Mouse (Mus musculus): ENCODE results near the gene Edem3. TPM values are rescaled to one million over a fixed set of nuclear protein-coding genes. Genes with fewer than 3 reads are reported as not detected.
"Not testable (repeated sequence)": the region's sequence is repeated elsewhere in the genome, so short reads cannot be mapped to it uniquely, and the experiment has no call there.

Gene Edem3
- polyA plus RNA-seq, 1 experiment from 2014 or later = 19.6 TPM

- Histone ChIP-seq H3K4me3 (no peak overlapping the region), H3K4me1 (no peaks in the 10 kb centered on the region), H3K9me3 (no peaks in the 10 kb centered on the region), H3K9ac (no peak overlapping the region), H3K4me2 (replicated peaks) (no peak overlapping the region), H3K36me3 (peaks cover 40% of the 10 kb centered on the region), H3K27me3 (no peaks in the 10 kb centered on the region), H3K27ac (no peak overlapping the region)
- WGBS = 26% methylated on average over 5 of the region's 5 CpGs
- ATAC-seq (ENCODE audit: low FRiP score, low read depth) = no peak
These were observed 65.3 kb downstream of the Edem3 start for GRCm38 (mm10) chr1:151820457-151820856.

GRCm38 (mm10) chr1:151825065-151825464, 69.9 kb downstream of the Edem3 start:
- Histone ChIP-seq H3K36me3 (peaks cover 6% of the 10 kb centered on the region; the same call in 1 of the 2 replicates), H3K9me3 (no peaks in the 10 kb centered on the region), H3K27me3 (no peaks in the 10 kb centered on the region), H3K4me2 (replicated peaks) (no peak overlapping the region), H3K27ac (no peak overlapping the region), H3K4me1 (no peaks in the 10 kb centered on the region), H3K9ac (no peak overlapping the region), H3K4me3 (no peak overlapping the region)
- WGBS = 84% methylated on average over 7 of the region's 7 CpGs
- no peak for ATAC-seq (ENCODE audit: low FRiP score, low read depth)

- peaks cover 14% of the 10 kb centered on the region for H3K9me3 ChIP-seq
- no peaks in the 10 kb centered on the region for H3K4me1 ChIP-seq
- H3K27ac ChIP-seq = no peak overlapping the region
- no peak overlapping the region for H3K4me3 ChIP-seq
- no peak overlapping the region for H3K4me2 ChIP-seq (replicated peaks)
- H3K36me3 ChIP-seq = 0 out of 2 replicates have a peak, but pooled peaks cover 4% of the 10 kb centered on the region
- no peak for ATAC-seq (ENCODE audit: low FRiP score, low read depth)
- H3K9ac ChIP-seq = no peak overlapping the region
- WGBS = 82% methylated on average over 3 of the region's 3 CpGs
- no peaks in the 10 kb centered on the region for H3K27me3 ChIP-seq
These were observed 76.6 kb downstream of the Edem3 start for GRCm38 (mm10) chr1:151831791-151832190.

GRCm38 (mm10) chr1:151835261-151835660, 80.1 kb downstream of the Edem3 start:
- H3K36me3 ChIP-seq = 0 out of 2 replicates have a peak, but pooled peaks cover 4% of the 10 kb centered on the region
- no peak overlapping the region for H3K27ac ChIP-seq
- H3K9me3 ChIP-seq = peaks cover 14% of the 10 kb centered on the region
- H3K27me3 ChIP-seq = no peaks in the 10 kb centered on the region
- no peak overlapping the region for H3K4me2 ChIP-seq (replicated peaks)
- no peak overlapping the region for H3K4me3 ChIP-seq
- no peak overlapping the region for H3K9ac ChIP-seq
- ATAC-seq (ENCODE audit: low FRiP score, low read depth) = no peak
- H3K4me1 ChIP-seq = no peaks in the 10 kb centered on the region
- 88% methylated on average over 4 of the region's 4 CpGs for WGBS

GRCm38 (mm10) chr1:151840345-151840744, 85.2 kb downstream of the Edem3 start:
- not testable (repeated sequence) for H3K9me3 ChIP-seq; H3K27me3 ChIP-seq; H3K4me3 ChIP-seq; H3K9ac ChIP-seq; H3K4me2 ChIP-seq (replicated peaks); ATAC-seq (ENCODE audit: low FRiP score, low read depth); H3K27ac ChIP-seq; H3K4me1 ChIP-seq; H3K36me3 ChIP-seq
- 81% methylated on average over 1 of the region's 1 CpGs for WGBS

GRCm38 (mm10) chr1:151845252-151845832, 90.2 kb downstream of the Edem3 start:
- peaks cover 6% of the 10 kb centered on the region; the same call in 1 of the 2 replicates for H3K27me3 ChIP-seq
- no peak for ATAC-seq (ENCODE audit: low FRiP score, low read depth)
- H3K4me2 ChIP-seq (replicated peaks) = no peak overlapping the region
- H3K9ac ChIP-seq = no peak overlapping the region
- H3K36me3 ChIP-seq = no peaks in the 10 kb centered on the region
- no peak overlapping the region for H3K27ac ChIP-seq
- no peaks in the 10 kb centered on the region; the same call in 1 of the 2 replicates for H3K9me3 ChIP-seq
- H3K4me1 ChIP-seq = peaks cover 19% of the 10 kb centered on the region
- WGBS = 70% methylated on average over 17 of the region's 17 CpGs
- H3K4me3 ChIP-seq = no peak overlapping the region

- H3K9me3 ChIP-seq = no peaks in the 10 kb centered on the region; the same call in 1 of the 2 replicates
- H3K4me2 ChIP-seq (replicated peaks) = no peak overlapping the region
- H3K27me3 ChIP-seq = peaks cover 6% of the 10 kb centered on the region; the same call in 1 of the 2 replicates
- 0 out of 2 replicates have a peak, but pooled peaks have one; percentile 36 for ATAC-seq (ENCODE audit: low FRiP score, low read depth)
- H3K36me3 ChIP-seq = no peaks in the 10 kb centered on the region
- no peak overlapping the region for H3K4me3 ChIP-seq
- no peak overlapping the region for H3K9ac ChIP-seq
- H3K4me1 ChIP-seq = peaks cover 24% of the 10 kb centered on the region
- no peak overlapping the region for H3K27ac ChIP-seq
- WGBS = 59% methylated on average over 19 of the region's 19 CpGs
These were observed 91.0 kb downstream of the Edem3 start for GRCm38 (mm10) chr1:151845926-151846782.

- Histone ChIP-seq H3K9me3 (no peaks in the 10 kb centered on the region; the same call in 1 of the 2 replicates), H3K9ac (no peak overlapping the region), H3K4me3 (no peak overlapping the region), H3K4me1 (peaks cover 23% of the 10 kb centered on the region), H3K27ac (no peak overlapping the region), H3K4me2 (replicated peaks) (no peak overlapping the region), H3K27me3 (peaks cover 6% of the 10 kb centered on the region; the same call in 1 of the 2 replicates), H3K36me3 (no peaks in the 10 kb centered on the region)
- ATAC-seq (ENCODE audit: low FRiP score, low read depth) = no peak
- WGBS = 89% methylated on average over 2 of the region's 2 CpGs
These were observed 93.1 kb downstream of the Edem3 start for GRCm38 (mm10) chr1:151848286-151848685.

GRCm38 (mm10) chr1:151849993-151850608, 94.9 kb downstream of the Edem3 start:
- no peaks in the 10 kb centered on the region; the same call in 1 of the 2 replicates for H3K9me3 ChIP-seq
- ATAC-seq (ENCODE audit: low FRiP score, low read depth) = no peak
- WGBS = 60% methylated on average over 16 of the region's 16 CpGs

GRCm38 (mm10) chr1:151851051-151851848, 96.1 kb downstream of the Edem3 start:
- Histone ChIP-seq H3K9ac (no peak overlapping the region), H3K4me3 (no peak overlapping the region), H3K27me3 (peaks cover 2% of the 10 kb centered on the region; the same call in 1 of the 2 replicates), H3K36me3 (no peaks in the 10 kb centered on the region), H3K27ac (no peak overlapping the region), H3K4me2 (replicated peaks) (no peak overlapping the region), H3K9me3 (no peaks in the 10 kb centered on the region; the same call in 1 of the 2 replicates), H3K4me1 (peaks cover 18% of the 10 kb centered on the region)
- WGBS = 84% methylated on average over 20 of the region's 20 CpGs
- no peak for ATAC-seq (ENCODE audit: low FRiP score, low read depth)

More at GRCm38 (mm10) chr1:151849993-151850608, 94.9 kb downstream of the Edem3 start:
- no peak overlapping the region for H3K27ac ChIP-seq
- no peaks in the 10 kb centered on the region for H3K36me3 ChIP-seq
- no peak overlapping the region for H3K4me2 ChIP-seq (replicated peaks)
- H3K4me1 ChIP-seq = peaks cover 23% of the 10 kb centered on the region
- H3K27me3 ChIP-seq = peaks cover 6% of the 10 kb centered on the region; the same call in 1 of the 2 replicates
- H3K9ac ChIP-seq = no peak overlapping the region
- no peak overlapping the region for H3K4me3 ChIP-seq

- H3K4me1 ChIP-seq = peaks cover 14% of the 10 kb centered on the region
- ATAC-seq (ENCODE audit: low FRiP score, low read depth) = no peak
- H3K27me3 ChIP-seq = no peaks in the 10 kb centered on the region; the same call in 1 of the 2 replicates
- H3K9ac ChIP-seq = no peak overlapping the region
- H3K27ac ChIP-seq = no peak overlapping the region
- no peaks in the 10 kb centered on the region for H3K36me3 ChIP-seq
- H3K9me3 ChIP-seq = no peaks in the 10 kb centered on the region; the same call in 1 of the 2 replicates
- WGBS = 67% methylated on average over 3 of the region's 3 CpGs
- no peak overlapping the region for H3K4me2 ChIP-seq (replicated peaks)
- no peak overlapping the region for H3K4me3 ChIP-seq
These were observed 96.8 kb downstream of the Edem3 start for GRCm38 (mm10) chr1:151851976-151852375.

Data from limb, embryonic 13.5 days (tissue).